Mouse (Mus musculus): ENCODE measurements around the gene Il10.

DNA sequence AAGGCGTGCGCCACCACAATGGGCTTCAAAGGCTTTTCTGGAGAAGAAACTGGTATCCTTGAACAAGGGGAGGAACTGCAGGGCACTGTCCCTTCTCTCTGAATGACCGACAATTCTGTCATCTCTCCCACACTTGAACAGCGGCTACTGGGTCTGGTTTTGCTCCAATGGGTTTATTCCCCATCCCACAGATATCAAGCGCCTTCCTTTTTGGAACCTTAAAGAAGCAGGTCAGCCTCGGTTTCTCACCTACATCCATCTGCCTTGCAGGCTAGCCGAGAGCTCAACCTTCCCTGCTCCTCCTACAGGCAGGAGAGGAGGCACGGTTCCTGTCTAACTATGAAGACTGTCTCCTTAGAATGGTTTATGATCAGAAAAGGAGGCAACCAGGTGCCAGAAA, 29.3 kb downstream of the Il10 start:
- TF ChIP-seq CTCF (IDR thresholded peaks at IDR 0.05; ENCODE audit: borderline replicate concordance, control insufficient read depth, extremely low read depth, insufficient read depth, low read length, poor library complexity) (no peak), POLR2A (IDR thresholded peaks at IDR 0.05; ENCODE audit: control insufficient read depth, extremely low read depth, insufficient read depth, low read length, poor library complexity) (no peak)
